Mouse (Mus musculus) cerebellum, adult 2 months (tissue): ENCODE results near the gene Lyl1.

ENCODE experiments used
- CTCF ChIP-seq: fragments of 200-500 bp; IDR thresholded peaks from 2 replicates; pipeline ENCODE4 v1.5.1; 2011; ENCODE audit warnings: low read depth, mild to moderate bottlenecking, control low read depth, low read length, moderate library complexity, borderline replicate concordance; ENCODE audit not compliant: insufficient read depth
- POLR2A ChIP-seq: fragments of 200-500 bp; IDR thresholded peaks from 2 replicates; pipeline ENCODE4 v1.6.1; 2011; ENCODE audit warnings: low read length, control low read depth, borderline replicate concordance; ENCODE audit not compliant: insufficient read depth

DNA sequence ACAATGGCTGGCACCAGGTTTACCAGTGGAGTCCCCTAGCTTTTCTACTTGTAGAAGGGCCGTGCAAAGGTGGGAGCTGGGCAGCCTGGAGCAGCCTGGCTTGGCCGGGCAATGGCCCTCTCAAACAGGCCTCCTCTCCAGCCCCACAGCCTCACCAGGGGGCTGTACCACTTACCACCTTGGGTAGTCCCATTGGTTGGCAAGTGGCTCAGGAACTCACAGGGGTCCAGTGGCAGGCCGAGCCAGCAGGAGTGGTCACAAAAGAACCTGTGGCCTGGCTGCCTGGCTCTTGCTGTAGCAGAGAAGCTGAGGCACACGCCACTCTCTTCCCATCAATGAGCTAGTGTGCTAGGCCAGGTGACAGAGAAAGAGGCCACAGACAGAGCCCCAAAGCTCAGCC is 12.9 kb downstream of the Lyl1 start:
- TF ChIP-seq CTCF = no peak
- no peak for TF ChIP-seq POLR2A
